ENCODE assay signal across 26 mouse cellular contexts in genomic region chr12:44975266-44975665, GRCm38 (mm10).
DNase-seq lines count a peak whose midpoint lies in the region; ATAC-seq lines count a peak whose summit lies in the region.
"Had no signal": no experiment of that assay in that cellular context is flagged by ENCODE, and none has a peak within 500 bp of the region (broad histone marks: within the 10 kb centered on the region; RNA-seq: fewer than 3 reads in every experiment).

No protein-coding gene starts in this region.

- H3K4me2 ChIP-seq in heart, embryonic 12.5 days, result no peak overlapping the region
- H3K4me2 ChIP-seq in neural tube, embryonic 15.5 days, result no peak overlapping the region
- H3K4me2 ChIP-seq: embryonic facial prominence, embryonic 15.5 days; hindbrain, embryonic 13.5 days; liver, embryonic 11.5 days; midbrain, embryonic 13.5 days; neural tube, embryonic 13.5 days; stomach, embryonic 15.5 days had no signal

- H3K36me3 ChIP-seq in heart, embryonic 12.5 days, result no peaks in the 10 kb centered on the region
- no peaks in the 10 kb centered on the region for H3K36me3 ChIP-seq in neural tube, embryonic 15.5 days
- H3K36me3 ChIP-seq: embryonic facial prominence, embryonic 15.5 days; hindbrain, embryonic 13.5 days; midbrain, embryonic 13.5 days; neural tube, embryonic 13.5 days; stomach, embryonic 15.5 days had no signal

- no peak overlapping the region for H3K9ac ChIP-seq in heart, embryonic 12.5 days
- no peak overlapping the region for H3K9ac ChIP-seq in neural tube, embryonic 15.5 days (replicated peaks)
- H3K9ac ChIP-seq: embryonic facial prominence, embryonic 15.5 days; hindbrain, embryonic 13.5 days; midbrain, embryonic 13.5 days; neural tube, embryonic 13.5 days; stomach, embryonic 15.5 days had no signal

- H3K4me3 ChIP-seq in heart, embryonic 12.5 days, result no peak overlapping the region
- H3K4me3 ChIP-seq in neural tube, embryonic 15.5 days (replicated peaks), result no peak overlapping the region
- H3K4me3 ChIP-seq: embryonic facial prominence, embryonic 15.5 days; hindbrain, embryonic 13.5 days; left cerebral cortex, adult 2 months; midbrain, embryonic 13.5 days; neural tube, embryonic 13.5 days; stomach, embryonic 15.5 days had no signal

- peak; percentile 29 for DNase-seq in adrenal gland, postnatal 10 days
- DNase-seq in adrenal gland, adult 18-20 months (ENCODE audit: low spot score in 2 of 2), result no peak
- DNase-seq in heart, adult 11 months, result no peak
- DNase-seq in ovary, adult 18-20 months (ENCODE audit: low spot score), result peak; percentile 6
- DNase-seq in ovary, postnatal 36 days (ENCODE audit: low spot score), result no peak
- no peak for DNase-seq in thymus, postnatal 0 days (ENCODE audit: low spot score)
- DNase-seq: cerebellum, adult 18-20 months; cerebellum, postnatal 36 days; kidney, adult 2 months; kidney, postnatal 36 days; layer of hippocampus, adult 9-11 months; left cerebral cortex, postnatal 4 days; lung, adult 18-20 months; retina, postnatal 1 day had no signal

- H3K27ac ChIP-seq in heart, embryonic 12.5 days (ENCODE audit: poor library complexity, severe bottlenecking), result 0 out of 2 replicates have a peak overlapping the region, but pooled peaks have one; percentile 21
- no peak overlapping the region for H3K27ac ChIP-seq in neural tube, embryonic 15.5 days (replicated peaks)
- H3K27ac ChIP-seq: embryonic facial prominence, embryonic 15.5 days; hindbrain, embryonic 13.5 days; left cerebral cortex, adult 2 months; midbrain, embryonic 13.5 days; neural tube, embryonic 13.5 days; stomach, embryonic 15.5 days had no signal

- no peaks in the 10 kb centered on the region for H3K27me3 ChIP-seq in heart, embryonic 12.5 days (replicated peaks)
- H3K27me3 ChIP-seq in neural tube, embryonic 15.5 days (replicated peaks), result no peaks in the 10 kb centered on the region
- H3K27me3 ChIP-seq: embryonic facial prominence, embryonic 15.5 days; hindbrain, embryonic 13.5 days; midbrain, embryonic 13.5 days; neural tube, embryonic 13.5 days; Patski; stomach, embryonic 15.5 days had no signal

- 51% methylated on average over 3 of the region's 3 CpGs for WGBS in heart, embryonic 12.5 days
- 92% methylated on average over 3 of the region's 3 CpGs for WGBS in neural tube, embryonic 15.5 days

- ATAC-seq in heart, embryonic 12.5 days (ENCODE audit: insufficient number of reproducible peaks, low FRiP score), result no peak
- no peak for ATAC-seq in neural tube, embryonic 15.5 days (ENCODE audit: low FRiP score)
- ATAC-seq: forebrain, embryonic 16.5 days; inflammation-experienced regulatory T-cells, adult 6 months; midbrain, embryonic 13.5 days; Patski had no signal

- peaks cover 19% of the 10 kb centered on the region for H3K4me1 ChIP-seq in heart, embryonic 12.5 days (replicated peaks)
- H3K4me1 ChIP-seq in neural tube, embryonic 15.5 days, result no peaks in the 10 kb centered on the region
- H3K4me1 ChIP-seq: embryonic facial prominence, embryonic 15.5 days; hindbrain, embryonic 13.5 days; midbrain, embryonic 13.5 days; neural tube, embryonic 13.5 days; stomach, embryonic 15.5 days had no signal

- H3K9me3 ChIP-seq in heart, embryonic 12.5 days (replicated peaks), result no peaks in the 10 kb centered on the region
- H3K9me3 ChIP-seq in neural tube, embryonic 15.5 days (replicated peaks), result no peaks in the 10 kb centered on the region
- H3K9me3 ChIP-seq: embryonic facial prominence, embryonic 15.5 days; hindbrain, embryonic 13.5 days; midbrain, embryonic 13.5 days; neural tube, embryonic 13.5 days; stomach, embryonic 15.5 days had no signal

Comparison
In these comparisons a context has a peak if more than half of its experiments do, and no peak if none do; other contexts are left out.
1. DNase-seq: peak in adrenal gland, postnatal 10 days (single experiment) and ovary, adult 18-20 months (single experiment); none in adrenal gland, adult 18-20 months (0 of 2), heart, adult 11 months (single experiment), ovary, postnatal 36 days (single experiment) and thymus, postnatal 0 days (single experiment).